Mouse (Mus musculus) T-cell, adult 2 months (primary cell): ENCODE data around the gene En1.

Source experiments
- DNase-seq: peaks from one replicate; pipeline ENCODE4 v3.0.0; 2022; ENCODE audit warnings: low spot score

Gene En1

GRCm38 (mm10) chr1:120600516-120601252 lies 1.5 kb upstream of the En1 start:
- DNase-seq: no peak

GRCm38 (mm10) chr1:120601253-120601836 lies 873 bp upstream of the En1 start:
- no peak for DNase-seq

GRCm38 (mm10) chr1:120602876-120603655 lies 848 bp downstream of the En1 start:
- DNase-seq: no peak

- no peak for DNase-seq
Observed at GRCm38 (mm10) chr1:120603656-120604051, 1.4 kb downstream of the En1 start.

GRCm38 (mm10) chr1:120604431-120605142 lies 2.4 kb downstream of the En1 start:
- no peak for DNase-seq

- DNase-seq: no peak
Observed at GRCm38 (mm10) chr1:120605143-120605435, 2.9 kb downstream of the En1 start.

GRCm38 (mm10) chr1:120605521-120606310 lies 3.5 kb downstream of the En1 start:
- no peak for DNase-seq

- no peak for DNase-seq
Observed at GRCm38 (mm10) chr1:120606641-120607575, 4.7 kb downstream of the En1 start.

GRCm38 (mm10) chr1:120607576-120608400 lies 5.6 kb downstream of the En1 start:
- no peak for DNase-seq

- no peak for DNase-seq
Observed at GRCm38 (mm10) chr1:120608461-120608860, 6.2 kb downstream of the En1 start.

GRCm38 (mm10) chr1:120609611-120610010 lies 7.4 kb downstream of the En1 start:
- no peak for DNase-seq

- no peak for DNase-seq
Observed at GRCm38 (mm10) chr1:120613461-120614306, 11.5 kb downstream of the En1 start.

GRCm38 (mm10) chr1:120614307-120615100 lies 12.3 kb downstream of the En1 start:
- DNase-seq: no peak

- no peak for DNase-seq
Observed at GRCm38 (mm10) chr1:120615521-120615920, 13.3 kb downstream of the En1 start.

- DNase-seq: no peak
Observed at GRCm38 (mm10) chr1:120615927-120616326, 13.7 kb downstream of the En1 start.

GRCm38 (mm10) chr1:120621383-120621782 lies 19.2 kb downstream of the En1 start:
- no peak for DNase-seq

GRCm38 (mm10) chr1:120626930-120627621 lies 24.9 kb downstream of the En1 start:
- no peak for DNase-seq
